Mouse (Mus musculus): ENCODE measurements around the gene Olfr859.
"Not testable (repeated sequence)": the region's sequence is repeated elsewhere in the genome, so short reads cannot be mapped to it uniquely, and the experiment has no call there.

Olfr859 gene

GRCm38 (mm10) chr9:19804606-19805005 lies at the start of gene Olfr859:
Olfr859 (plus strand) TSS chr9:19804906.
- DNase-seq, result not testable (repeated sequence)

- DNase-seq, result no peak
Measured at GRCm38 (mm10) chr9:19769136-19769535, 35.6 kb upstream of the Olfr859 start.

GRCm38 (mm10) chr9:19769701-19770100 lies 35.0 kb upstream of the Olfr859 start:
- no peak for DNase-seq

GRCm38 (mm10) chr9:19779983-19780382 lies 24.7 kb upstream of the Olfr859 start, which contains the start of gene Olfr58:
Olfr58 (plus strand) TSS chr9:19780283.
- DNase-seq, result no peak

GRCm38 (mm10) chr9:19803000-19803399 lies 1.7 kb upstream of the Olfr859 start:
- DNase-seq, result no peak

GRCm38 (mm10) chr9:19849647-19850046 lies 44.9 kb downstream of the Olfr859 start, which contains the start of gene Olfr860:
Olfr860 (minus strand) TSS chr9:19849747.
- no peak for DNase-seq

Measured in right cerebral cortex, adult 18-20 months (tissue).